Mouse (Mus musculus): ENCODE measurements around the gene Pcbp1. TPM values are rescaled to one million over a fixed set of nuclear protein-coding genes. Genes with fewer than 3 reads are reported as not detected.
"Not testable (repeated sequence)": the region's sequence is repeated elsewhere in the genome, so short reads cannot be mapped to it uniquely, and the experiment has no call there.

Pcbp1 gene
- 145 and 147 TPM in 2 replicates for total RNA-seq (2015; ENCODE audit: low replicate concordance)
- total RNA-seq (2017; ENCODE audit: low replicate concordance) = 58.4 and 67.4 TPM in 2 replicates

GRCm38 (mm10) chr6:86526032-86526960 is at the start of gene Pcbp1:
TSS of gene Pcbp1 (minus strand) at chr6:86526321.
- ATAC-seq (replicated peaks; ENCODE audit: low FRiP score, poor library complexity, severe bottlenecking) = peak; percentile 54

GRCm38 (mm10) chr6:86574495-86574894 is 48.4 kb upstream of the Pcbp1 start:
- no peak for ATAC-seq (replicated peaks; ENCODE audit: low FRiP score, poor library complexity, severe bottlenecking)

- ATAC-seq (replicated peaks; ENCODE audit: low FRiP score, poor library complexity, severe bottlenecking) = no peak
Measured at GRCm38 (mm10) chr6:86570830-86571229, 44.7 kb upstream of the Pcbp1 start.

- peak; percentile 68 for ATAC-seq (replicated peaks; ENCODE audit: low FRiP score, poor library complexity, severe bottlenecking)
Measured at GRCm38 (mm10) chr6:86569461-86569820, 43.3 kb upstream of the Pcbp1 start.

GRCm38 (mm10) chr6:86568816-86569460 is 42.8 kb upstream of the Pcbp1 start:
- peak; percentile 12; the same call in 1 of the 2 replicates for ATAC-seq (replicated peaks; ENCODE audit: low FRiP score, poor library complexity, severe bottlenecking)

GRCm38 (mm10) chr6:86565782-86566181 is 39.7 kb upstream of the Pcbp1 start:
- ATAC-seq (replicated peaks; ENCODE audit: low FRiP score, poor library complexity, severe bottlenecking) = no peak

GRCm38 (mm10) chr6:86557182-86557581 is 31.1 kb upstream of the Pcbp1 start:
- not testable (repeated sequence) for ATAC-seq (replicated peaks; ENCODE audit: low FRiP score, poor library complexity, severe bottlenecking)

- ATAC-seq (replicated peaks; ENCODE audit: low FRiP score, poor library complexity, severe bottlenecking) = no peak
Measured at GRCm38 (mm10) chr6:86556345-86557058, 30.4 kb upstream of the Pcbp1 start.

GRCm38 (mm10) chr6:86550587-86550986 is 24.5 kb upstream of the Pcbp1 start:
- ATAC-seq (replicated peaks; ENCODE audit: low FRiP score, poor library complexity, severe bottlenecking) = no peak

GRCm38 (mm10) chr6:86547880-86548367 is 21.8 kb upstream of the Pcbp1 start:
- ATAC-seq (replicated peaks; ENCODE audit: low FRiP score, poor library complexity, severe bottlenecking) = peak; percentile 90

GRCm38 (mm10) chr6:86547228-86547755 is 21.2 kb upstream of the Pcbp1 start:
- peak; percentile 22 for ATAC-seq (replicated peaks; ENCODE audit: low FRiP score, poor library complexity, severe bottlenecking)

GRCm38 (mm10) chr6:86545236-86545635 is 19.1 kb upstream of the Pcbp1 start:
- ATAC-seq (replicated peaks; ENCODE audit: low FRiP score, poor library complexity, severe bottlenecking) = peak; percentile 69

- no peak for ATAC-seq (replicated peaks; ENCODE audit: low FRiP score, poor library complexity, severe bottlenecking)
Measured at GRCm38 (mm10) chr6:86543869-86544268, 17.7 kb upstream of the Pcbp1 start.

GRCm38 (mm10) chr6:86543060-86543459 is 16.9 kb upstream of the Pcbp1 start:
- no peak for ATAC-seq (replicated peaks; ENCODE audit: low FRiP score, poor library complexity, severe bottlenecking)

- no peak; the same call in 1 of the 2 replicates for ATAC-seq (replicated peaks; ENCODE audit: low FRiP score, poor library complexity, severe bottlenecking)
Measured at GRCm38 (mm10) chr6:86541650-86542049, 15.5 kb upstream of the Pcbp1 start.

GRCm38 (mm10) chr6:86528451-86528785 is 2.3 kb upstream of the Pcbp1 start:
- no peak for ATAC-seq (replicated peaks; ENCODE audit: low FRiP score, poor library complexity, severe bottlenecking)

- no peak for ATAC-seq (replicated peaks; ENCODE audit: low FRiP score, poor library complexity, severe bottlenecking)
Measured at GRCm38 (mm10) chr6:86527766-86528450, 1.8 kb upstream of the Pcbp1 start.

- peak; percentile 61 for ATAC-seq (replicated peaks; ENCODE audit: low FRiP score, poor library complexity, severe bottlenecking)
Measured at GRCm38 (mm10) chr6:86526961-86527740, 1.0 kb upstream of the Pcbp1 start.

GRCm38 (mm10) chr6:86525646-86526031 is 482 bp downstream of the Pcbp1 start:
- peak; percentile 15 for ATAC-seq (replicated peaks; ENCODE audit: low FRiP score, poor library complexity, severe bottlenecking)
